Mouse (Mus musculus) bone marrow macrophage, adult 2 months (primary cell): ENCODE results near the gene Sec14l4.

Experiments
- CTCF ChIP-seq: IDR thresholded peaks from 2 replicates; pipeline ENCODE4 v1.5.1; 2012; ENCODE audit warnings: low read depth, mild to moderate bottlenecking, low read length, moderate library complexity
- POLR2A ChIP-seq: IDR thresholded peaks from 2 replicates; pipeline ENCODE4 v1.6.1; 2012; ENCODE audit warnings: mild to moderate bottlenecking, low read depth, low read length, borderline replicate concordance

DNA sequence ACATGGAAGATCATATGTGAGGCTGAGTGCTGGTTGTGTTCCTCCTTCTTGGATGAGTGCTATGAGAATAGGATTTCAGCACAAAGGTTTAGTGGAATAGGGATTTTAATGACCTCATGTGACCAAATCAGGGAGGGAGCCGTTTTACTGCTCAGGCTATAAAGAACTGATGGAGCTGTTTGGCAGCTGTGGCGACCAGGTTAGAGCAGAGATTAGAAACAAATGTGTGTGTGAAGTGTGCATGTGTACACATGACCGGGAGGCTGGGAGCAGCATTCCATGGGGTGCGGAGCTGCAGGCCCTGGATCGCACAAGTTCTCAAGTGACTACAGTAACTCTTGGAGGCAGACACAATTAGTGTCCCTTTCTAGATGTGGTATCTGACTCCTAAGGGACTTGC, 31.7 kb upstream of the Sec14l4 start:
- TF ChIP-seq POLR2A: no peak
- no peak for TF ChIP-seq CTCF
